Mouse (Mus musculus) embryonic facial prominence, embryonic 10.5 days (tissue): ENCODE data around the gene Fpr-rs7. TPM values are rescaled to one million over a fixed set of nuclear protein-coding genes. Genes with fewer than 3 reads are reported as not detected.

Experiments
- DNase-seq: peaks from one replicate; pipeline ENCODE4 v3.0.0-alpha.2; 2017; ENCODE audit warnings: low spot score
- H3K27ac ChIP-seq: fragments of 300-500 bp; sonication (generic); replicated peaks from 2 replicates; pipeline ENCODE4 v1.5.1; 2016; ENCODE audit warnings: mild to moderate bottlenecking
- H3K27me3 ChIP-seq: fragments of 300-500 bp; sonication (generic); replicated peaks from 2 replicates; pipeline ENCODE4 v1.6.1; 2016; ENCODE audit warnings: low read depth, mild to moderate bottlenecking; ENCODE audit not compliant: poor library complexity, severe bottlenecking
- H3K36me3 ChIP-seq: fragments of 300-500 bp; sonication (generic); replicated peaks from 2 replicates; pipeline ENCODE4 v1.6.1; 2016; ENCODE audit warnings: mild to moderate bottlenecking, moderate library complexity
- H3K4me1 ChIP-seq: fragments of 300-500 bp; sonication (generic); 2 replicates; pipeline ENCODE4 v1.6.1; 2016
- H3K4me3 ChIP-seq: fragments of 300-500 bp; sonication (generic); 2 replicates; pipeline ENCODE4 v1.5.1; 2016; ENCODE audit warnings: mild to moderate bottlenecking, moderate library complexity
- H3K9me3 ChIP-seq: fragments of 300-500 bp; sonication (generic); 2 replicates; pipeline ENCODE4 v1.6.1; 2016; ENCODE audit warnings: mild to moderate bottlenecking
- WGBS: fragments of 180-500 bp; shearing (Covaris S2); methylation state at CpG from one replicate; pipeline ENCODE4 v1.1.7; 2016; 5-methylcytosine and 5-hydroxymethylcytosine counted together
- polyA plus RNA-seq: library from polyadenylated mRNA; unstranded; fragments of >200 nt; fragmentation: Nextera tagmentation; extraction: Ambion mirVana; gene quantifications from 2 replicates; pipeline ENCODE4 v1.2.1, GENCODE M21; 2016

The Fpr-rs7 gene
- not detected in 2 replicates for polyA plus RNA-seq

- H3K9me3 ChIP-seq, result peaks cover 24% of the 10 kb centered on the region
- no peaks in the 10 kb centered on the region for H3K4me1 ChIP-seq
- H3K27ac ChIP-seq, result no peak within 1 kb of the TSS
- H3K36me3 ChIP-seq, result no peaks in the 10 kb centered on the region
- H3K4me3 ChIP-seq, result no peak within 1 kb of the TSS
- no peak for DNase-seq
- no peaks in the 10 kb centered on the region for H3K27me3 ChIP-seq
Observed at GRCm38 (mm10) chr17:20114126-20114525, at the start of gene Fpr-rs7. Gene Fpr-rs7 (minus strand): TSS chr17:20114226.

DNA sequence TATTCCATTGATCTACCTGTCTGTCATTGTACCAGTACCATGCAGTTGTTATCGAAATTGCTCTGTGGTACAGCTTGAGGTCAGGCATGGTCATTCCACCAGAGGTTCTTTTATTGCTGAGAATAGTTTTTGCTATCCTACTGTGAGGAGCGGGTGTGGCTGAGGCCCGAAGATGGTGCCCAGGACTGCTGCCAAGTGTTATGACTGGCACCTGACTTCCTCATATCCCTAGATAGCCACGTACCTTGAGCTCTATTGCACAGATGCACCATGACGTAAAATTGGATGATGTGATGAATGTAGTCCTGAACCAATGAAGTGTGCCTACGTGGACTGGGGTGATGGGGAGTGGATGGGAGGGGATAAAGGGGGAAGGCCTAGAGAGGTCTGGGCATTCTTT, 39.9 kb downstream of the Fpr-rs7 start:
- no peaks in the 10 kb centered on the region for H3K4me1 ChIP-seq
- peaks cover 38% of the 10 kb centered on the region for H3K9me3 ChIP-seq

GRCm38 (mm10) chr17:20071656-20072396, 42.2 kb downstream of the Fpr-rs7 start:
- H3K9me3 ChIP-seq, result peaks cover 28% of the 10 kb centered on the region
- H3K36me3 ChIP-seq, result no peaks in the 10 kb centered on the region
- DNase-seq, result no peak
- no peaks in the 10 kb centered on the region for H3K27me3 ChIP-seq
- 92% methylated on average over 4 of the region's 4 CpGs for WGBS
- no peaks in the 10 kb centered on the region for H3K4me1 ChIP-seq
- no peak overlapping the region for H3K4me3 ChIP-seq
- no peak overlapping the region for H3K27ac ChIP-seq

More for the DNA sequence above, 39.9 kb downstream of the Fpr-rs7 start:
- no peak overlapping the region for H3K27ac ChIP-seq
- H3K36me3 ChIP-seq, result no peaks in the 10 kb centered on the region
- no peaks in the 10 kb centered on the region for H3K27me3 ChIP-seq
- no peak overlapping the region for H3K4me3 ChIP-seq
- WGBS, result 85% methylated on average over 6 of the region's 6 CpGs
- DNase-seq, result no peak

Other genes starting within 250 kb of the Fpr-rs7 start
- not detected in 2 replicates for gene Vmn2r104, start 65.9 kb downstream of the Fpr-rs7 start, polyA plus RNA-seq
- not detected in 2 replicates for gene Fpr-rs6, start 68.9 kb upstream of the Fpr-rs7 start, polyA plus RNA-seq
- not detected in 2 replicates for gene Vmn2r105, start 120.8 kb upstream of the Fpr-rs7 start, polyA plus RNA-seq
- not detected in 2 replicates for gene Vmn2r106, start 171.3 kb upstream of the Fpr-rs7 start, polyA plus RNA-seq
- not detected in 2 replicates for gene Vmn2r107, start 231.0 kb upstream of the Fpr-rs7 start, polyA plus RNA-seq